Mouse (Mus musculus): ENCODE data around the gene Ckap5. TPM values are rescaled to one million over a fixed set of nuclear protein-coding genes. Genes with fewer than 3 reads are reported as not detected.

Ckap5 gene
- polyA plus RNA-seq, 1 experiment, result 393 TPM

- no peaks in the 10 kb centered on the region for H3K4me1 ChIP-seq (ENCODE audit: control insufficient read depth, insufficient read depth, low read length)
- H3K4me3 ChIP-seq (ENCODE audit: insufficient read depth, low read depth, low read length), result no peak overlapping the region
- H3K27ac ChIP-seq (ENCODE audit: insufficient read depth, low read depth, low read length), result no peak overlapping the region
- TF ChIP-seq CTCF (IDR thresholded peaks at IDR 0.05; ENCODE audit: insufficient read depth, low read depth, low read length) (no peak), POLR2A (IDR thresholded peaks at IDR 0.05; ENCODE audit: insufficient read depth, low read depth, low read length) (no peak)
- 88% methylated on average over 8 of the region's 8 CpGs for whole genome bisulfite sequencing
Measured at GRCm38 (mm10) chr2:91498093-91498719, 28.4 kb upstream of the Ckap5 start.

GRCm38 (mm10) chr2:91508076-91508475 is 18.5 kb upstream of the Ckap5 start:
- no peaks in the 10 kb centered on the region for H3K4me1 ChIP-seq (ENCODE audit: control insufficient read depth, insufficient read depth, low read length)
- H3K27ac ChIP-seq (ENCODE audit: insufficient read depth, low read depth, low read length), result no peak overlapping the region
- 71% methylated on average over 8 of the region's 8 CpGs for WGBS
- TF ChIP-seq CTCF (IDR thresholded peaks at IDR 0.05; ENCODE audit: insufficient read depth, low read depth, low read length), result no peak
- no peak for TF ChIP-seq POLR2A (IDR thresholded peaks at IDR 0.05; ENCODE audit: insufficient read depth, low read depth, low read length)
- no peak overlapping the region for H3K4me3 ChIP-seq (ENCODE audit: insufficient read depth, low read depth, low read length)

DNA sequence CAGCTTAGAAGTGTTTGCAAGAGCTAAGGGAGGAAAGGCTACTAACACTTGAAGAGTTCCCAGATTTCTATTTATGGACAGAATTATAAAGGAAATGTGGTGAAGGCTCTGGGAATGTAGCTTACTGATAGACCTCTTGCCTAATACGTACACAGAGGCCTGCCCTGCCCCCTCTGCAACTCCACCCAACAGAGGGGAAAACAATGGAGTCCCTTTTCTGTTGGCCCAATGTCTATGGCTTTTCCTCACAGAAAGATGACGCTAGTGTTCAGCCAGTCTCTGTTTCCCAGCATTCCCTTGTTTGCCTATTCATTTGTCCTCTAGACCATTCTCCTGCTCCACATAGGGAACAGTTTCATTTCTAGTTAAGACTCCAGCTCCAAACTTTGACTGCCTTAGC is 9.4 kb upstream of the Ckap5 start:
- H3K4me1 ChIP-seq (ENCODE audit: control insufficient read depth, insufficient read depth, low read length), result no peaks in the 10 kb centered on the region
- H3K4me3 ChIP-seq (ENCODE audit: insufficient read depth, low read depth, low read length), result no peak overlapping the region
- WGBS, result 41% methylated on average over 2 of the region's 2 CpGs
- TF ChIP-seq POLR2A (IDR thresholded peaks at IDR 0.05; ENCODE audit: insufficient read depth, low read depth, low read length), result no peak
- no peak for TF ChIP-seq CTCF (IDR thresholded peaks at IDR 0.05; ENCODE audit: insufficient read depth, low read depth, low read length)
- no peak overlapping the region for H3K27ac ChIP-seq (ENCODE audit: insufficient read depth, low read depth, low read length)

DNA sequence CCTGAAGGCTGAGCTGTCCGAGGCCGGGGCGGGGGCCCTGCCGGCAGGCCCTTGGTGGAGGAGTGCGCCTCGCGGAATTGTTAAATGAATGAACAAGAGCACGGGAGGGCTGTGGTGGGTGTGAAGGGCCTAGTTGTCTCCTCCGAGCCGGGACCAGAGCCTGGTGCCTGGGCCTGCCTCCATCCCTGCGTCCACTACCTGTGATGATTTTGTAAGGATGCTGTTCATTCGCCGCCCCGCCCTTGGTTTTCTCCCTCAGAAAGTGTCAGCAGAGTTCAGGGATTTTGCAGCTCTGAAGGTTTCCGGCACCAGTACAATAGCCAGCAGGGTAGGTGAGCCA is 555 bp downstream of the Ckap5 start:
- Histone ChIP-seq H3K27ac (ENCODE audit: insufficient read depth, low read depth, low read length) (no peak overlapping the region), H3K4me3 (ENCODE audit: insufficient read depth, low read depth, low read length) (peak overlapping the region; percentile 90), H3K4me1 (ENCODE audit: control insufficient read depth, insufficient read depth, low read length) (no peaks in the 10 kb centered on the region)
- TF ChIP-seq POLR2A (IDR thresholded peaks at IDR 0.05; ENCODE audit: insufficient read depth, low read depth, low read length) (no peak), CTCF (IDR thresholded peaks at IDR 0.05; ENCODE audit: insufficient read depth, low read depth, low read length) (no peak)
- under 1% methylated on average over 15 of the region's 15 CpGs for WGBS

GRCm38 (mm10) chr2:91537588-91538205 is 11.1 kb downstream of the Ckap5 start:
- H3K4me3 ChIP-seq (ENCODE audit: insufficient read depth, low read depth, low read length), result peak overlapping the region; percentile 59
- peaks cover 5% of the 10 kb centered on the region for H3K4me1 ChIP-seq (ENCODE audit: control insufficient read depth, insufficient read depth, low read length)
- TF ChIP-seq POLR2A (IDR thresholded peaks at IDR 0.05; ENCODE audit: insufficient read depth, low read depth, low read length) (no peak), CTCF (IDR thresholded peaks at IDR 0.05; ENCODE audit: insufficient read depth, low read depth, low read length) (no peak)
- peak overlapping the region; percentile 31; the same call in 1 of the 2 replicates for H3K27ac ChIP-seq (ENCODE audit: insufficient read depth, low read depth, low read length)
- WGBS, result 2% methylated on average over 17 of the region's 17 CpGs

DNA sequence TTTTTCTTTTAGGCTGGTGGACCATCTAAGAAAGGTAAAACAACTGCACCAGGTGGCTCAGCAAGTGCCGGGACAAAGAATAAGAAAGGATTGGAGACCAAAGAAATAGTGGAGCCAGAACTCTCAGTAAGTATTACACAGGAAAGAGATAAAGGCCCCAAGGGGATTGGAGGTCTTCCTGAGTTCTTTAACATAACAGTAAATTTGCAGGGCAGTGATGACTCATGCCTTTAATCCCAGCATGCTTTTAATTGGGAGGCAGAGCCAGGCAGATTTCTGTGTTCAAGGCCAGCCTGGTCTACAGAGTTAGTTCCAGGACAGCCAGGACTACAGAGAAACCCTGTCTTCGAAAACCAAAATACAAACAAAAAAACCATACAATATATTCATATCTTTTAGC is 41.6 kb downstream of the Ckap5 start:
- 93% methylated on average over 2 of the region's 2 CpGs for WGBS
- no peak for TF ChIP-seq CTCF (IDR thresholded peaks at IDR 0.05; ENCODE audit: insufficient read depth, low read depth, low read length)
- no peak for TF ChIP-seq POLR2A (IDR thresholded peaks at IDR 0.05; ENCODE audit: insufficient read depth, low read depth, low read length)
- no peak overlapping the region for H3K4me3 ChIP-seq (ENCODE audit: insufficient read depth, low read depth, low read length)
- H3K4me1 ChIP-seq (ENCODE audit: control insufficient read depth, insufficient read depth, low read length), result no peaks in the 10 kb centered on the region
- no peak overlapping the region for H3K27ac ChIP-seq (ENCODE audit: insufficient read depth, low read depth, low read length)

- TF ChIP-seq CTCF (IDR thresholded peaks at IDR 0.05; ENCODE audit: insufficient read depth, low read depth, low read length) (no peak), POLR2A (IDR thresholded peaks at IDR 0.05; ENCODE audit: insufficient read depth, low read depth, low read length) (no peak)
- Histone ChIP-seq H3K27ac (ENCODE audit: insufficient read depth, low read depth, low read length) (no peak overlapping the region), H3K4me3 (ENCODE audit: insufficient read depth, low read depth, low read length) (no peak overlapping the region), H3K4me1 (ENCODE audit: control insufficient read depth, insufficient read depth, low read length) (no peaks in the 10 kb centered on the region)
- WGBS, result 18% methylated on average over 1 of the region's 1 CpGs
Measured at GRCm38 (mm10) chr2:91580894-91581293, 54.3 kb downstream of the Ckap5 start.

- Histone ChIP-seq H3K4me3 (ENCODE audit: insufficient read depth, low read depth, low read length) (no peak overlapping the region), H3K27ac (ENCODE audit: insufficient read depth, low read depth, low read length) (no peak overlapping the region), H3K4me1 (ENCODE audit: control insufficient read depth, insufficient read depth, low read length) (no peaks in the 10 kb centered on the region)
- TF ChIP-seq CTCF (IDR thresholded peaks at IDR 0.05; ENCODE audit: insufficient read depth, low read depth, low read length) (no peak), POLR2A (IDR thresholded peaks at IDR 0.05; ENCODE audit: insufficient read depth, low read depth, low read length) (no peak)
- WGBS, result 83% methylated on average over 1 of the region's 1 CpGs
Measured at GRCm38 (mm10) chr2:91586242-91586641, 59.7 kb downstream of the Ckap5 start.

DNA sequence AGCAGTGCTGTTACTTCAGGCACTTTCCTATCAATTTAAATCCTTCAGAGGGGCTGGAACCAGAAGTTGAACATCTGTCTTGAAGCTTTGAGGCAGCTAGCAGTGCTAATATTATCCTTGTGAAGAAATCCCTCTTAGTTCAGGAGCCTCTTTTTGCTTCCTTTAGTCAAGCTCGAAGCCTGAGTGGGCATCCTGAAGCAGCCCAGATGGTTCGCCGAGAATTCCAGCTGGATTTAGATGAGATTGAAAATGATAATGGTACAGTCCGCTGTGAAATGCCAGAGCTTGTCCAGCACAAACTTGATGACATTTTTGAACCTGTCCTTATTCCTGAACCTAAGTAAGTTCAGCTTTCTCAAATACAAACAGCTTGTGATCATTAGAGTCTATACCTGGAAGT is 73.9 kb downstream of the Ckap5 start:
- Histone ChIP-seq H3K4me1 (ENCODE audit: control insufficient read depth, insufficient read depth, low read length) (no peaks in the 10 kb centered on the region), H3K27ac (ENCODE audit: insufficient read depth, low read depth, low read length) (no peak overlapping the region), H3K4me3 (ENCODE audit: insufficient read depth, low read depth, low read length) (no peak overlapping the region)
- 95% methylated on average over 4 of the region's 4 CpGs for WGBS
- TF ChIP-seq CTCF (IDR thresholded peaks at IDR 0.05; ENCODE audit: insufficient read depth, low read depth, low read length), result no peak
- no peak for TF ChIP-seq POLR2A (IDR thresholded peaks at IDR 0.05; ENCODE audit: insufficient read depth, low read depth, low read length)
